Mouse (Mus musculus) liver, embryonic 14.5 days (tissue): Measurements from ENCODE around the gene Chmp2a.

ENCODE experiments used
- CTCF ChIP-seq: IDR thresholded peaks from 2 replicates; pipeline ENCODE4 v1.5.1; 2016; ENCODE audit warnings: antibody characterized with exemption, low read depth, control low read depth
- EP300 ChIP-seq: IDR thresholded peaks from 2 replicates; pipeline ENCODE4 v1.6.1; 2016; ENCODE audit warnings: antibody characterized with exemption, low read depth

- no peak for TF ChIP-seq CTCF
- TF ChIP-seq EP300 = no peak
These were observed 11.7 kb downstream of the Chmp2a start for GRCm38 (mm10) chr7:13022773-13023535.
